In the genomic region with DNA sequence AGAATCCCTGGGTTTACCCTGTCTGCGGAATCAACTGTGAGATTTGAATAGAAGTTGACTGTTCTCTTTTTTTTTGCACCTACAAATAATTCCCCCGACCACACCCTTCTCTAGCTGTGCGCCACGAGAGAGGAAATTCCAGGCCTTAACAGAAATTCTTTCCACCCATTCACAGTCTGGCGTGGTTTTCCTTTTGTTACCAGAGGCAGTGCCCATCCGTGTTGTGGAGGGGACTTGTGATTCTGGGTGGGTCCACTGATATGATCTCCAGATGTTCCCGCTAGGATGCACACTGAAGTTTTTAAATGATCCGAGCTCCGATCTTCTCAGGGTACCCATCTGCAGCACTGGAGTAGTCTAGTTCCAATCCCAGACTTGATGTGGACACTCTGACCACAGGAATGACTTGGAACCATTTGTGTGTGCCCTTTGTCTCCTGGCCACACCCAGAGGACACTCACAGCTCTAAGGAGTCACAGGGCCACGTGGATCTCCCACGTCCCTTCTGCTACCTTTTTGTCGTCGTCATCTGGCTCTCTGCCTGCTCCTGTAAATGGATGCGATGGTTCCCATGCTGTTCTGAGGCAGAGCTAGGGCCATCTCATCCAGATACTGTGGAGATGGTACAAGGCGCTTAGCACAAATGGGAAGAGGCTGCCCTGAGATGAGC, we compare ENCODE assay signal across 10 mouse cellular contexts. TPM values are rescaled to one million over a fixed set of nuclear protein-coding genes. Genes with fewer than 3 reads are reported as not detected.
DNase-seq lines count a peak whose midpoint lies in the region; ATAC-seq and TF ChIP-seq lines count a peak whose summit lies in the region.
"Had no signal": no experiment of that assay in that cellular context is flagged by ENCODE, and none has a peak within 500 bp of the region (broad histone marks: within the 10 kb centered on the region; RNA-seq: fewer than 3 reads in every experiment).

No protein-coding gene starts in this region.

- peak overlapping the region; percentile 42; the same call in 1 of the 2 replicates for H3K9ac ChIP-seq in lung, embryonic 16.5 days (ENCODE audit: low read length)
- no peak overlapping the region for H3K9ac ChIP-seq in intestine, embryonic 15.5 days
- H3K9ac ChIP-seq in stomach, embryonic 16.5 days (ENCODE audit: low read length): peak overlapping the region; percentile 51
- no peak overlapping the region for H3K9ac ChIP-seq in forebrain, embryonic 14.5 days (ENCODE audit: low read length)
- H3K9ac ChIP-seq: hindbrain, embryonic 15.5 days; liver, embryonic 13.5 days had no signal

- 67% methylated on average over 15 of the region's 15 CpGs for WGBS in lung, embryonic 16.5 days
- WGBS in intestine, embryonic 15.5 days: 77% methylated on average over 15 of the region's 15 CpGs
- WGBS in stomach, embryonic 16.5 days: 60% methylated on average over 15 of the region's 15 CpGs
- WGBS in forebrain, embryonic 14.5 days: 84% methylated on average over 15 of the region's 15 CpGs

- H3K27me3 ChIP-seq in lung, embryonic 16.5 days (ENCODE audit: control insufficient read depth, insufficient read depth, low read depth, low read length): no peaks in the 10 kb centered on the region
- H3K27me3 ChIP-seq in intestine, embryonic 15.5 days (replicated peaks): no peaks in the 10 kb centered on the region
- H3K27me3 ChIP-seq in stomach, embryonic 16.5 days (ENCODE audit: control insufficient read depth, insufficient read depth, low read length): no peaks in the 10 kb centered on the region
- H3K27me3 ChIP-seq in forebrain, embryonic 14.5 days (replicated peaks; ENCODE audit: control insufficient read depth, insufficient read depth, low read length): 0 out of 2 replicates have a peak, but pooled peaks cover 10% of the 10 kb centered on the region

- no peak for ATAC-seq in lung, embryonic 16.5 days (ENCODE audit: low read depth)
- ATAC-seq in intestine, embryonic 15.5 days: no peak
- ATAC-seq in stomach, embryonic 16.5 days (ENCODE audit: insufficient read depth, low FRiP score): no peak
- ATAC-seq in forebrain, embryonic 14.5 days: no peak

- peak; percentile 38 for DNase-seq in gastrocnemius, adult 2 months
- no peak for DNase-seq in gastrocnemius, adult 8-10 months (ENCODE audit: low spot score in 2 of 2)
- DNase-seq in lung, postnatal 25 days (ENCODE audit: low spot score): no peak
- DNase-seq in forebrain, embryonic 14.5 days (ENCODE audit: low spot score): no peak
- no peak for DNase-seq in spleen, postnatal 4 days (ENCODE audit: low spot score in 2 of 2)
- DNase-seq: liver, embryonic 13.5 days had no signal

- intact Hi-C loops in gastrocnemius, adult 2 months (cut with DNase I): no loop called here

- peaks cover 5% of the 10 kb centered on the region; the same call in 1 of the 2 replicates for H3K36me3 ChIP-seq in lung, embryonic 16.5 days (ENCODE audit: control insufficient read depth, insufficient read depth, low read length)
- H3K36me3 ChIP-seq in intestine, embryonic 15.5 days: no peaks in the 10 kb centered on the region
- no peaks in the 10 kb centered on the region for H3K36me3 ChIP-seq in stomach, embryonic 16.5 days (ENCODE audit: control insufficient read depth, insufficient read depth, low read length)
- no peaks in the 10 kb centered on the region for H3K36me3 ChIP-seq in forebrain, embryonic 14.5 days (ENCODE audit: control insufficient read depth, insufficient read depth, low read length)
- H3K36me3 ChIP-seq: hindbrain, embryonic 15.5 days; liver, embryonic 13.5 days had no signal

- peak overlapping the region; percentile 92 for H3K4me3 ChIP-seq in gastrocnemius, adult 2 months
- H3K4me3 ChIP-seq in lung, embryonic 16.5 days (ENCODE audit: low read length): peak overlapping the region; percentile 82; the same call in 1 of the 2 replicates
- no peak overlapping the region for H3K4me3 ChIP-seq in intestine, embryonic 15.5 days (replicated peaks)
- peak overlapping the region; percentile 76 for H3K4me3 ChIP-seq in stomach, embryonic 16.5 days (replicated peaks; ENCODE audit: low read length)
- no peak overlapping the region for H3K4me3 ChIP-seq in forebrain, embryonic 14.5 days (ENCODE audit: low read depth, low read length)
- H3K4me3 ChIP-seq: hindbrain, embryonic 15.5 days had no signal

- no peaks in the 10 kb centered on the region for H3K9me3 ChIP-seq in lung, embryonic 16.5 days (ENCODE audit: control insufficient read depth, low read length)
- no peaks in the 10 kb centered on the region for H3K9me3 ChIP-seq in intestine, embryonic 15.5 days
- no peaks in the 10 kb centered on the region for H3K9me3 ChIP-seq in stomach, embryonic 16.5 days (replicated peaks; ENCODE audit: control insufficient read depth, low read length)
- no peaks in the 10 kb centered on the region for H3K9me3 ChIP-seq in forebrain, embryonic 14.5 days (replicated peaks; ENCODE audit: control insufficient read depth, low read length)
- H3K9me3 ChIP-seq: hindbrain, embryonic 15.5 days; liver, embryonic 13.5 days had no signal

- peak overlapping the region; percentile 94 for H3K27ac ChIP-seq in gastrocnemius, adult 2 months
- H3K27ac ChIP-seq in lung, embryonic 16.5 days (ENCODE audit: low read length): peak overlapping the region; percentile 82
- H3K27ac ChIP-seq in intestine, embryonic 15.5 days: 0 out of 2 replicates have a peak overlapping the region, but pooled peaks have one; percentile 19
- H3K27ac ChIP-seq in stomach, embryonic 16.5 days (ENCODE audit: low read length): peak overlapping the region; percentile 95
- no peak overlapping the region for H3K27ac ChIP-seq in forebrain, embryonic 14.5 days (ENCODE audit: low read depth, low read length)

- peak overlapping the region; percentile 71 for H3K4me2 ChIP-seq in lung, embryonic 16.5 days (ENCODE audit: low read depth, low read length)
- 0 out of 2 replicates have a peak overlapping the region, but pooled peaks have one; percentile 45 for H3K4me2 ChIP-seq in intestine, embryonic 15.5 days (replicated peaks)
- peak overlapping the region; percentile 70 for H3K4me2 ChIP-seq in stomach, embryonic 16.5 days (ENCODE audit: low read depth, low read length)
- no peak overlapping the region for H3K4me2 ChIP-seq in forebrain, embryonic 14.5 days (ENCODE audit: low read length)
- H3K4me2 ChIP-seq: liver, embryonic 13.5 days had no signal

- TF ChIP-seq CTCF in gastrocnemius, adult 2 months (IDR thresholded peaks at IDR 0.05): no peak

- peaks cover 63% of the 10 kb centered on the region for H3K4me1 ChIP-seq in lung, embryonic 16.5 days (replicated peaks; ENCODE audit: control insufficient read depth, insufficient read depth, low read length)
- H3K4me1 ChIP-seq in intestine, embryonic 15.5 days (replicated peaks): peaks cover 44% of the 10 kb centered on the region
- peaks cover 59% of the 10 kb centered on the region for H3K4me1 ChIP-seq in stomach, embryonic 16.5 days (ENCODE audit: control insufficient read depth, insufficient read depth, low read length)
- peaks cover 9% of the 10 kb centered on the region; the same call in 1 of the 2 replicates for H3K4me1 ChIP-seq in forebrain, embryonic 14.5 days (ENCODE audit: control insufficient read depth, insufficient read depth, low read length)

RNA-seq across cellular contexts. Expression of gene Anxa2, which starts 3.1 kb away (rescaled TPM):
- total RNA-seq in gastrocnemius, adult 2 months (2021): 10 to 100 TPM; 28.0 to 52.6 TPM
- 10 to 100 TPM; 17.3 to 34.2 (median 28.0) TPM for total RNA-seq in gastrocnemius, adult 8-10 months (2022)
- 973 and 1,115 TPM in 2 replicates for polyA plus RNA-seq in lung, embryonic 16.5 days (2015; fragmentation: Nextera tagmentation; extraction: Ambion mirVana)
- 462 and 533 TPM in 2 replicates for polyA plus RNA-seq in intestine, embryonic 15.5 days (2015; fragmentation: Nextera tagmentation; extraction: Ambion mirVana)
- polyA plus RNA-seq in stomach, embryonic 16.5 days (2015; fragmentation: Nextera tagmentation; extraction: Ambion mirVana): 1,223 and 1,404 TPM in 2 replicates
- polyA plus RNA-seq in forebrain, embryonic 14.5 days (2014; fragmentation: Nextera tagmentation; extraction: Ambion mirVana): 109 and 118 TPM in 2 replicates

RNA-seq across cellular contexts. Expression of gene Ice2, which starts 58.8 kb away (rescaled TPM):
- total RNA-seq in gastrocnemius, adult 2 months (2021): 1 to 10 TPM; 4.7 to 7.1 TPM
- 1 to 10 TPM; 3.7 to 5.1 (median 3.9) TPM for total RNA-seq in gastrocnemius, adult 8-10 months (2022)
- polyA plus RNA-seq in lung, embryonic 16.5 days (2015; fragmentation: Nextera tagmentation; extraction: Ambion mirVana): 18.8 and 21.5 TPM in 2 replicates
- polyA plus RNA-seq in intestine, embryonic 15.5 days (2015; fragmentation: Nextera tagmentation; extraction: Ambion mirVana): 15.5 and 15.6 TPM in 2 replicates
- polyA plus RNA-seq in stomach, embryonic 16.5 days (2015; fragmentation: Nextera tagmentation; extraction: Ambion mirVana): 14.6 and 16.8 TPM in 2 replicates
- 12.9 and 13.8 TPM in 2 replicates for polyA plus RNA-seq in forebrain, embryonic 14.5 days (2014; fragmentation: Nextera tagmentation; extraction: Ambion mirVana)

Comparison
In these comparisons a context has a peak if more than half of its experiments do, and no peak if none do; other contexts are left out.
1. H3K4me3 ChIP-seq: peak in gastrocnemius, adult 2 months (single experiment), lung, embryonic 16.5 days (single experiment) and stomach, embryonic 16.5 days (single experiment); none in intestine, embryonic 15.5 days (single experiment) and forebrain, embryonic 14.5 days (single experiment).
2. H3K9ac ChIP-seq: peak in lung, embryonic 16.5 days (single experiment) and stomach, embryonic 16.5 days (single experiment); none in intestine, embryonic 15.5 days (single experiment) and forebrain, embryonic 14.5 days (single experiment).